Mouse (Mus musculus) G1E (cell line): ENCODE data around the gene Lifr.

Experiments used
- CTCF ChIP-seq: IDR thresholded peaks from 2 replicates; pipeline ENCODE4 v1.5.1; 2012; ENCODE audit warnings: low read depth, low read length, inconsistent platforms, mixed read lengths
- GATA1 ChIP-seq: IDR thresholded peaks from 2 replicates; pipeline ENCODE4 v1.6.1; 2012; ENCODE audit warnings: borderline replicate concordance, low read length, inconsistent platforms, mixed read lengths
- POLR2AphosphoS5 ChIP-seq: IDR thresholded peaks from 2 replicates; pipeline ENCODE4 v1.6.1; 2012; ENCODE audit warnings: low read depth, low read length, inconsistent platforms; ENCODE audit not compliant: insufficient replicate concordance

DNA sequence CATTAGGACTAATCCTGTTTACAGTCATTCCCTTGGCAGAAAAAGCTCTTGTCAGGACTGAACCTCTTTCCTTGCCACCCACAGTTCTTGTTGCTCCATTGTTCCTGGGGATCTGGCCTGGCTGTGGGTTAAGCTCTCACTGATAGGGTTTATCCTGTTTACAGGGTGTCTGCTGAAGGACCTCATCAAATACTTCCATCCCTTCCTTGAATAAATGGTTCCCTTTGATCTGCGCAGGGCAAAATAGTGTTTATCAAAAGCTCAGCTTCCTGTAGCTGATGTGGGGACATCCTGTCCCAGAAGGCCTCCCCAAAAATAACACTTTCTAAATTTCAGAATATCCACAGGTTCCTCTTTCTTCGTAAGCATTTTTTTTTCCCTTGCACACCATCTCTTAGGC, 1.7 kb upstream of the Lifr start:
- TF ChIP-seq CTCF (no peak), GATA1 (no peak), POLR2AphosphoS5 (no peak)
